Mouse (Mus musculus) small intestine, adult 2 months (tissue): ENCODE measurements at regions not wholly inside any gene's neighbourhood (a gene's known extent, or its start where the extent isn't known, plus 50 kb on each side); places are given as distances from the start of the nearest gene placed in this dataset.
"Not testable (repeated sequence)": the region's sequence is repeated elsewhere in the genome, so short reads cannot be mapped to it uniquely, and the experiment has no call there.

Experiments
- H3K27ac ChIP-seq: fragments of 200-500 bp; 2 replicates; pipeline ENCODE4 v1.5.1; 2012; ENCODE audit warnings: low read depth, low read length, control low read depth, inconsistent platforms; ENCODE audit not compliant: insufficient read depth
- H3K27me3 ChIP-seq: fragments of 200-500 bp; 2 replicates; pipeline ENCODE4 v1.6.1; 2012; ENCODE audit warnings: mild to moderate bottlenecking, moderate library complexity, low read length, inconsistent platforms; ENCODE audit not compliant: control insufficient read depth, insufficient read depth
- H3K36me3 ChIP-seq: fragments of 200-500 bp; 2 replicates; pipeline ENCODE4 v1.6.1; 2012; ENCODE audit warnings: mild to moderate bottlenecking, low read length, control low read depth, inconsistent platforms; ENCODE audit not compliant: control insufficient read depth, insufficient read depth
- H3K4me1 ChIP-seq: fragments of 200-500 bp; 2 replicates; pipeline ENCODE4 v1.6.1; 2012; ENCODE audit warnings: low read length, inconsistent platforms, mixed read lengths; ENCODE audit not compliant: control insufficient read depth, insufficient read depth, insufficient read length
- H3K4me3 ChIP-seq: fragments of 200-500 bp; 2 replicates; pipeline ENCODE4 v1.5.1; 2012; ENCODE audit warnings: low read depth, mild to moderate bottlenecking, control low read depth, inconsistent platforms, low read length, moderate library complexity
- CTCF ChIP-seq: fragments of 200-500 bp; IDR thresholded peaks from 2 replicates; pipeline ENCODE4 v1.5.1; 2012; ENCODE audit warnings: low read depth, mild to moderate bottlenecking, control low read depth, inconsistent platforms, low read length, moderate library complexity, mixed read lengths; ENCODE audit not compliant: insufficient replicate concordance, insufficient read length; ENCODE audit errors: extremely low read depth
- POLR2A ChIP-seq: fragments of 200-500 bp; IDR thresholded peaks from 2 replicates; pipeline ENCODE4 v1.6.1; 2012; ENCODE audit warnings: low read depth, mild to moderate bottlenecking, control low read depth, inconsistent platforms, low read length, moderate library complexity
- WGBS: fragments of 180-500 bp; shearing (Covaris S2); methylation state at CpG from one replicate; pipeline ENCODE4 v1.1.7; 2018; 5-methylcytosine and 5-hydroxymethylcytosine counted together

GRCm38 (mm10) chr15:37083726-37084125, 76.2 kb upstream of the Zfp706 start:
- Histone ChIP-seq H3K36me3 (no peaks in the 10 kb centered on the region), H3K27ac (no peak overlapping the region), H3K4me1 (no peaks in the 10 kb centered on the region), H3K4me3 (no peak overlapping the region), H3K27me3 (no peaks in the 10 kb centered on the region)
- WGBS = 78% methylated on average over 3 of the region's 3 CpGs
- TF ChIP-seq CTCF (no peak), POLR2A (no peak)

GRCm38 (mm10) chr15:37081836-37082235, 74.3 kb upstream of the Zfp706 start:
- no peak overlapping the region for H3K4me3 ChIP-seq
- H3K27me3 ChIP-seq = no peaks in the 10 kb centered on the region
- no peaks in the 10 kb centered on the region for H3K36me3 ChIP-seq
- no peak overlapping the region for H3K27ac ChIP-seq
- TF ChIP-seq CTCF (no peak), POLR2A (no peak)
- H3K4me1 ChIP-seq = no peaks in the 10 kb centered on the region
- WGBS = 47% methylated on average over 2 of the region's 2 CpGs

GRCm38 (mm10) chr15:37080931-37081330, 73.4 kb upstream of the Zfp706 start:
- no peak for TF ChIP-seq POLR2A
- TF ChIP-seq CTCF = no peak
- Histone ChIP-seq H3K27ac (no peak overlapping the region), H3K36me3 (no peaks in the 10 kb centered on the region), H3K4me3 (no peak overlapping the region), H3K4me1 (no peaks in the 10 kb centered on the region), H3K27me3 (no peaks in the 10 kb centered on the region)
- 94% methylated on average over 2 of the region's 2 CpGs for WGBS

GRCm38 (mm10) chr15:37080395-37080794, 72.8 kb upstream of the Zfp706 start:
- WGBS = 91% methylated on average over 4 of the region's 4 CpGs
- no peak overlapping the region for H3K4me3 ChIP-seq
- no peaks in the 10 kb centered on the region for H3K4me1 ChIP-seq
- no peaks in the 10 kb centered on the region for H3K36me3 ChIP-seq
- H3K27ac ChIP-seq = no peak overlapping the region
- TF ChIP-seq CTCF (no peak), POLR2A (no peak)
- H3K27me3 ChIP-seq = no peaks in the 10 kb centered on the region

GRCm38 (mm10) chr15:37074207-37074606, 66.6 kb upstream of the Zfp706 start:
- H3K4me3 ChIP-seq, H3K27ac ChIP-seq, H3K4me1 ChIP-seq, H3K27me3 ChIP-seq, H3K36me3 ChIP-seq: not testable (repeated sequence)
- WGBS = 86% methylated on average over 2 of the region's 2 CpGs

GRCm38 (mm10) chr15:37072202-37072862, 64.8 kb upstream of the Zfp706 start:
- no peak overlapping the region for H3K27ac ChIP-seq
- H3K4me3 ChIP-seq = no peak overlapping the region
- WGBS = 87% methylated on average over 5 of the region's 5 CpGs
- TF ChIP-seq POLR2A (no peak), CTCF (no peak)
- H3K4me1 ChIP-seq = no peaks in the 10 kb centered on the region
- no peaks in the 10 kb centered on the region for H3K27me3 ChIP-seq
- no peaks in the 10 kb centered on the region for H3K36me3 ChIP-seq

GRCm38 (mm10) chr15:37070188-37070587, 62.6 kb upstream of the Zfp706 start:
- WGBS = 79% methylated on average over 3 of the region's 3 CpGs
- Histone ChIP-seq H3K4me3 (no peak overlapping the region), H3K4me1 (no peaks in the 10 kb centered on the region), H3K36me3 (no peaks in the 10 kb centered on the region), H3K27ac (no peak overlapping the region), H3K27me3 (no peaks in the 10 kb centered on the region)
- TF ChIP-seq CTCF = no peak
- no peak for TF ChIP-seq POLR2A
